Mouse (Mus musculus) forebrain, embryonic 12.5 days (tissue): ENCODE data around the gene Ggt5. TPM values are rescaled to one million over a fixed set of nuclear protein-coding genes. Genes with fewer than 3 reads are reported as not detected.

ENCODE experiments used
- ATAC-seq: fragments of 200-750 bp; cut with Nextera tagmentation; 2 replicates; pipeline ENCODE4 v1.8.0; 2017; ENCODE audit warnings: moderate TSS enrichment; ENCODE audit not compliant: low FRiP score
- H3K27ac ChIP-seq: fragments of 300-500 bp; sonication (generic); 2 replicates; pipeline ENCODE4 v1.5.1; 2016; ENCODE audit warnings: mild to moderate bottlenecking
- H3K27me3 ChIP-seq: fragments of 300-500 bp; sonication (generic); 2 replicates; pipeline ENCODE4 v1.6.1; 2016; ENCODE audit warnings: mild to moderate bottlenecking
- H3K36me3 ChIP-seq: fragments of 300-500 bp; sonication (generic); replicated peaks from 2 replicates; pipeline ENCODE4 v1.6.1; 2016; ENCODE audit warnings: mild to moderate bottlenecking
- H3K4me1 ChIP-seq: fragments of 300-500 bp; sonication (generic); 2 replicates; pipeline ENCODE4 v1.6.1; 2016
- H3K4me2 ChIP-seq: fragments of 300-500 bp; sonication (generic); 2 replicates; pipeline ENCODE4 v1.6.1; 2016; ENCODE audit warnings: mild to moderate bottlenecking, moderate library complexity
- H3K4me3 ChIP-seq: fragments of 300-500 bp; sonication (generic); replicated peaks from 2 replicates; pipeline ENCODE4 v1.5.1; 2016; ENCODE audit warnings: mild to moderate bottlenecking
- H3K9ac ChIP-seq: fragments of 300-500 bp; sonication (generic); 2 replicates; pipeline ENCODE4 v1.6.1; 2016; ENCODE audit warnings: mild to moderate bottlenecking
- H3K9me3 ChIP-seq: fragments of 300-500 bp; sonication (generic); 2 replicates; pipeline ENCODE4 v1.6.1; 2016
- WGBS: fragments of 180-500 bp; shearing (Covaris S2); methylation state at CpG from one replicate; pipeline ENCODE4 v1.1.7; 2016; 5-methylcytosine and 5-hydroxymethylcytosine counted together
- polyA plus RNA-seq: library from polyadenylated mRNA; unstranded; fragments of >200 nt; fragmentation: Nextera tagmentation; extraction: Ambion mirVana; gene quantifications from 2 replicates; pipeline ENCODE4 v1.2.1, GENCODE M21; 2016

The Ggt5 gene
- polyA plus RNA-seq, 1 experiment from 2014 or later = 0.74 TPM

DNA sequence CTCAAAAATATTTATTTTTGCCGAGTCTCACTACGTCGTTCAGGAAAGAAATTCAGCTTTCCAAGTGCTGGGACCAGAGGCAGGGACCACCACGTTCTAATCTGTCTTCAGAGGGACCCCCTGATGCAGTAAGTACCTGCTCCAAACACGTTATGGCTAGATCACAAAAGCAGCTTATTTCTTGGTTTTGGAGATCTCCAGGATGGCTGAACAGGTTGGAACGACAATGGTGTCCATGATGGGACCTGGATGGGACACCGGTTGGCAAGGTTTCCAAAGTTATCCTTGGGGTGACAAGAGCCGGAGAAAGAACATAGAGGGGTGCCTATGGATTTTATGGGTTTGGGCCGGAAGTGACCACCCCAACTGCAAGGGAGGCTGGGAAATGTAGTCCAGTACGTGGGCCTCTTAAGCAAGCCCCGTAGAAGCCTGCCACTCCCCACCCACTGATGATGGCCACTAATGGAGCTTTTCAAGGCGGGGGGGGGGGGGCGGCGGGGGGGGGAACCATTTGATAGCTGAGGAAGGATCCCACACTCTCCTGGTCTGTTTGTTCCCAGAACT lies 44.5 kb downstream of the Ggt5 start:
- Histone ChIP-seq H3K27me3 (no peaks in the 10 kb centered on the region), H3K36me3 (no peaks in the 10 kb centered on the region), H3K27ac (no peak overlapping the region), H3K9me3 (no peaks in the 10 kb centered on the region), H3K4me1 (no peaks in the 10 kb centered on the region), H3K4me3 (no peak overlapping the region), H3K4me2 (no peak overlapping the region), H3K9ac (no peak overlapping the region)
- 82% methylated on average over 11 of the region's 14 CpGs for WGBS
- no peak for ATAC-seq

DNA sequence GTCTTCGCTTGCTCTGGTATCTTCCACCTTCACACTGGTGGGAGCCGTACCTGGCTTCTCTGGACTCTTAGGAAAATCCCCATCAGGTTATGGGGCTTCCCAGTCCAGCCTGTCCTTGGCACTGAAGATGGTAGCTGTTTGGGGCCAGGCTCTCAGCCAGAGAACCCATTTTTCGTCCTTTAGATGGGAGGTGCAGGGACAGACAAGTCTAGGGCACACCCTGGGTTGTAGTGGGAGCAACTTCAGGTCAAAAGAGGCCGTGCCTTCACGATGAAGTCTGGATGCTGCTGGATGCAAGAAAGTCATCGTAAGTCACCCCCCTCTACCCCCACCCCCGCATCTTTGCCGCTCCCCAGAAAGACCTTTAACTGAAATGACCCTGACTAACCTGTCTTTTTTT lies 45.5 kb downstream of the Ggt5 start:
- no peak overlapping the region for H3K9ac ChIP-seq
- no peaks in the 10 kb centered on the region for H3K27me3 ChIP-seq
- no peaks in the 10 kb centered on the region for H3K9me3 ChIP-seq
- no peak for ATAC-seq
- H3K4me3 ChIP-seq = no peak overlapping the region
- H3K4me1 ChIP-seq = no peaks in the 10 kb centered on the region
- no peak overlapping the region for H3K4me2 ChIP-seq
- WGBS = 93% methylated on average over 8 of the region's 8 CpGs
- H3K36me3 ChIP-seq = no peaks in the 10 kb centered on the region
- no peak overlapping the region for H3K27ac ChIP-seq

DNA sequence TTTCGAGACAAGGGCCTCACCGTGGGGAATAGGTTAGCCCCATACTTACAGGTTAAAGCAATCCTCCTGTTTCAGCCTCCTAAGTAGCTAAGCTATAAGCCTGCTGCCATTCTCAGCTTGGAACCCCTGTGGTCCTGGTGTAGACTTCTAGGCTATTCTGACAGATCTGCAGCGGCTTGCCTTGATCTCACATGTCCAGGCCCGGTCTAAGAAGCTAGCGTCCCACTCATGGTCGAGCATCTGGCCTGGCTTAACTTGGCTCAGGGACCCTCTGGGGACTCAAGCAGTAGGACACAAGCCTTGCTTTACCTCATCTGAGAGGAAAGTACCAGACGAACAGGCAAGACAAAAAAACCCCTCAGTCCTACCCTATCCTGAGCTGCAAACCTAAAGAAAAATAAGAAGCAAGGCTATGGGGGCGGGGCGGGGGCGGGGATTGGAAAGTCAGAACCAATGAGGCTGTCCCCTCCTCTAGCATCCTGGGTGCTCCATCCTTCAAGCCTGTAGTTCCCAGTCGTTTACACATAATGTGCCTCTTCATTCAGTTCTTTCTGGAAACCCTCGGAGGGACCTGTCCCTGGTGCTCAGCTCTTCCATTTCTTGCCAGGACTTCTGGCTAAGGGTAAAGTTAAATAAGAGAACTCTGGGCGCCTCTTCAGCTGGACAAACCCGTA lies 46.0 kb downstream of the Ggt5 start:
- ATAC-seq = no peak
- no peaks in the 10 kb centered on the region for H3K36me3 ChIP-seq
- H3K9ac ChIP-seq = no peak overlapping the region
- H3K4me3 ChIP-seq = no peak overlapping the region
- WGBS = 68% methylated on average over 14 of the region's 14 CpGs
- no peak overlapping the region for H3K4me2 ChIP-seq
- no peaks in the 10 kb centered on the region for H3K4me1 ChIP-seq
- H3K27ac ChIP-seq = no peak overlapping the region
- no peaks in the 10 kb centered on the region for H3K27me3 ChIP-seq
- H3K9me3 ChIP-seq = no peaks in the 10 kb centered on the region

DNA sequence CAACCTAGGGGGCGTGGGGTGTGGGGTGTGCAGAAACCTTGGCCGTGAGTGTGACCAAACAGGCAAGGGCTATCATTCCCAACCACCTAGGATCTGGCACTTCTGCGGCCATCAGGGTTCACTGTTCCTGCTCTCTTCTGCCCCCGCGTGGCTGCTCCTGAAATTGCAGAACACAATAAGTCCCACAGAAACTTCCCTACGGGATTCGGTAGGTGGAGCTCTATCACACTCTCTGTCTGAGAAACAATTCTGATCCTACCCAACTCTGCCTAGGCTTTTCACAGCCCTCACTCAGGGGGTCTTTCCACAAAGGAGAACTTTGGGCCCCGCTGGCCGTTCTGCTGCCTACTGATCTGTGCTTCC lies 46.5 kb downstream of the Ggt5 start:
- Histone ChIP-seq H3K36me3 (no peaks in the 10 kb centered on the region), H3K27ac (no peak overlapping the region), H3K27me3 (no peaks in the 10 kb centered on the region), H3K4me2 (no peak overlapping the region), H3K9me3 (no peaks in the 10 kb centered on the region), H3K4me1 (no peaks in the 10 kb centered on the region), H3K9ac (no peak overlapping the region), H3K4me3 (no peak overlapping the region)
- ATAC-seq = peak; percentile 37; the same call in 1 of the 2 replicates
- 5% methylated on average over 9 of the region's 9 CpGs for WGBS

DNA sequence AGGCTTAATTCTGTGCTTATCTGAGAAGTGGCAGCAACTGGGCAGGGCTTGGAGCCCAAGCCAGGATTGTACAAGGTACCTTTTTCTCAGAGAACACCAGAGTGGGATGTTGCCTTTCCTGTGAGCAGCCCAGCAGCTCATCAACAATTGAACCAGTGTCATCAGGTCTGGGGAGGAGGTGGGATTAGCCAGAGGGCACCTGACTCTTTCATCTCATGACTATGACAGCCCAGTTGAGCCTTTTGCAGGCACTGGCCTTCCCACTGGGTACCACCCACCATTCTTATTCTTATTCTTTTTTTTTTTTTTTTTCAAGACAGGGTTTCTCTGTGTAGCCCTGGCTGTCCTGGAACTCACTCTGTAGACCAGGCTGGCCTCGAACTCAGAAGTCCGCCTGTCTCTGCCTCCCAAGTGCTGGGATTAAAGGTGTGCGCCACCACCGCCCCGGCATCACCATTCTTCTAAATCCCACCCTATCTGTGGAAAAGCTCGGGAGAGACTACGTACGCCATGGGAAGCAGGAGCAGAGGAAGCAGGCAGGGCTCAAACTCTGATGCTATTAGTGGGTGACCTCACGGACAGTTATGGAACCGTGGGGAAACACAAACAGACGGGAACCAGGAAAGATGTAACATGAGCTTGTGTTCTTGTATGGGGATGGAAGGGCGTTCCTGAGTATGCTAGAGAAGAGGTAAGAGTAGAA lies 47.1 kb downstream of the Ggt5 start:
- ATAC-seq = peak; percentile 15; the same call in 1 of the 2 replicates
- Histone ChIP-seq H3K4me2 (no peak overlapping the region), H3K27me3 (no peaks in the 10 kb centered on the region), H3K36me3 (no peaks in the 10 kb centered on the region), H3K9ac (no peak overlapping the region), H3K4me3 (no peak overlapping the region), H3K9me3 (no peaks in the 10 kb centered on the region), H3K4me1 (no peaks in the 10 kb centered on the region), H3K27ac (no peak overlapping the region)
- WGBS = 90% methylated on average over 12 of the region's 12 CpGs

DNA sequence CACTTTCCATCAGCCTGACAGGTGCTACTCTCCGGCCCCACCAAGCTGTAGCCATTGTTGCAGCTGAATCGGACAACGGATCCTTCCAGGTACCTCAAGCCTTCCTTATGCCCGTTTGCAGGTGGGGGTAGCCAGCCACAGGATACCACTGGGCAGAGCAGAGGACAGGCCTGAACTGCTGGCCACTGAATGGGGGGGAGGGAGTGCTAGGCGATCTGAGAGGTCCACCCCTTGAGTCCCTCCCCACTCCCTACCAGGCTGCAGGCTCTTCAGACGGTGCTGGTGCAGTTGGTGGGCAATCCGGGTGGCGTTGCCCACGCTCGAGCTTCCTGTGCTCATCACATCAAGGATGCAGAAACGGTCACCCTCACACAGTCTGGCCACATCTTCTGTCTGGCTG lies 48.6 kb downstream of the Ggt5 start:
- Histone ChIP-seq H3K27me3 (no peaks in the 10 kb centered on the region), H3K9ac (no peak overlapping the region), H3K4me2 (no peak overlapping the region), H3K36me3 (no peaks in the 10 kb centered on the region), H3K9me3 (no peaks in the 10 kb centered on the region), H3K4me3 (no peak overlapping the region), H3K27ac (no peak overlapping the region), H3K4me1 (0 out of 2 replicates have a peak, but pooled peaks cover under 1% of the 10 kb centered on the region)
- 91% methylated on average over 11 of the region's 11 CpGs for WGBS
- no peak for ATAC-seq

DNA sequence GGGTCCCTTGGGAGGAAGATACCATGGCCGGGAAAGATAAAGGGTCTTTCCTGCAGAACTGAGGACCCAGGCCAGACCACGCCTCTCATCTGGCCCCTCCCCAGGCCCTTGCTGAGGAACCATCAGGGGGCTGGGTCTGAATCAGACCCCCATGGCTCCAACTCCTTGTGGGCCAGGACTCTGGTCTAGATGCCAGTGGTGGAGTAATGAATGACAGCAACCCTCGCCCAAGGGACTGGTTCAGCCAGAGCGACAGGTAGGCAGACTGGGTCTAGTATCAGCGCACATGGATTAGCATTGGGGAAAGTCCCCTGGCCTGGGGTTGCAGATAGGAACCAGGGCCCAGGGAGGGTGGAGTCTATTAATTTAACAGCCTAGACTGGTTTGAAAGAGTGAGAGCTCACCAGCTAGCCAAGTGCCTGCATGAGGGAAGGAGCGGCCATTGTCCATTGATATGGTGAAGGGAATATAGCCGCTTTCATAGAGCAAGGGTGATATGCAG lies 52.6 kb downstream of the Ggt5 start:
- no peaks in the 10 kb centered on the region for H3K27me3 ChIP-seq
- no peak overlapping the region for H3K27ac ChIP-seq
- H3K9me3 ChIP-seq = no peaks in the 10 kb centered on the region
- no peak overlapping the region for H3K4me3 ChIP-seq
- peaks cover 19% of the 10 kb centered on the region for H3K4me1 ChIP-seq
- ATAC-seq = no peak
- H3K4me2 ChIP-seq = no peak overlapping the region
- no peak overlapping the region for H3K9ac ChIP-seq
- peaks cover 10% of the 10 kb centered on the region for H3K36me3 ChIP-seq
- 93% methylated on average over 7 of the region's 7 CpGs for WGBS

DNA sequence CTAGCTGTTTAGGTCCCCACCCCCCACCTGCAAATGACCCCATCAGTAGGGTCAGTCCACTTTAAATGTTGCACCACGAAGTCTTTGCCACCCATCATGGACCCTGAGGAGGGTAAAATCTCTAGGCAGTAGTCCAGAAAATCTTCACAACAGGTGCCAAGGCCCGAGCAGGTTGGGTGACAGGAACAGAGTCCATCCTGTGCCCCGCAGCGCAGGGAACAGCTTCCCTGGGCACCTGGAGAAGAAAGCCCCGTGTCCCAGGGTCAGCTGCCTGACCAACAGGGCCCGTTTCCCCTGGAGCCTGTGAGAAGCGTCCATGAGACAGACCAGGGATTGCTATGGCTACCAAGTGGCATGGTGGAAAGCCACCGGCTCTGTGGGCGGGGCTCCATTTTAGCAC lies 53.3 kb downstream of the Ggt5 start:
- H3K9ac ChIP-seq = no peak overlapping the region
- no peak for ATAC-seq
- no peak overlapping the region for H3K4me2 ChIP-seq
- 78% methylated on average over 9 of the region's 9 CpGs for WGBS
- peaks cover 14% of the 10 kb centered on the region for H3K36me3 ChIP-seq
- no peaks in the 10 kb centered on the region for H3K27me3 ChIP-seq
- H3K27ac ChIP-seq = no peak overlapping the region
- peaks cover 19% of the 10 kb centered on the region for H3K4me1 ChIP-seq
- H3K4me3 ChIP-seq = no peak overlapping the region
- H3K9me3 ChIP-seq = no peaks in the 10 kb centered on the region

DNA sequence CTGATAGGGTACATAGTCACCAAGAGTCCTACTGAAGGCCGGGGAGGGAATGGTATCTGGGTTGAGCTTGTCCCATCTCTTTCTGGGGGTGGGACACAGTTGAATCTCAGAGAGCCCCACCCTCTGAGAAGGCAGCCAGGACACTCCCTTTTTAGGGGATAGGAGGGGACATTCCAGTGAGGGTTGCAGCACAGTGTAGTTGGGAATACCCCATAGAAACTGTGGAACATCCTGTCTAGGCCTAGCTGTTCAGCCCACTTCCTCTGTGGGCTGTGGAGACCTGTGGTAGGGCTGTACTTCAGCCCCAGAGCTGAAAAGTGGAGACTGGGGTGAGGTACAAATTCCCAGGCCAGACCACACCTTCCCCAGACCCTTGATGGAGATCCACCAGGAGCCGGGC lies 53.8 kb downstream of the Ggt5 start:
- no peaks in the 10 kb centered on the region for H3K27me3 ChIP-seq
- no peak overlapping the region for H3K4me2 ChIP-seq
- ATAC-seq = no peak
- no peaks in the 10 kb centered on the region for H3K9me3 ChIP-seq
- WGBS = 89% methylated on average over 2 of the region's 2 CpGs
- peaks cover 19% of the 10 kb centered on the region for H3K4me1 ChIP-seq
- 0 out of 2 replicates have a peak overlapping the region, but pooled peaks have one; percentile 53 for H3K27ac ChIP-seq
- no peak overlapping the region for H3K9ac ChIP-seq
- no peak overlapping the region for H3K4me3 ChIP-seq
- H3K36me3 ChIP-seq = peaks cover 19% of the 10 kb centered on the region

DNA sequence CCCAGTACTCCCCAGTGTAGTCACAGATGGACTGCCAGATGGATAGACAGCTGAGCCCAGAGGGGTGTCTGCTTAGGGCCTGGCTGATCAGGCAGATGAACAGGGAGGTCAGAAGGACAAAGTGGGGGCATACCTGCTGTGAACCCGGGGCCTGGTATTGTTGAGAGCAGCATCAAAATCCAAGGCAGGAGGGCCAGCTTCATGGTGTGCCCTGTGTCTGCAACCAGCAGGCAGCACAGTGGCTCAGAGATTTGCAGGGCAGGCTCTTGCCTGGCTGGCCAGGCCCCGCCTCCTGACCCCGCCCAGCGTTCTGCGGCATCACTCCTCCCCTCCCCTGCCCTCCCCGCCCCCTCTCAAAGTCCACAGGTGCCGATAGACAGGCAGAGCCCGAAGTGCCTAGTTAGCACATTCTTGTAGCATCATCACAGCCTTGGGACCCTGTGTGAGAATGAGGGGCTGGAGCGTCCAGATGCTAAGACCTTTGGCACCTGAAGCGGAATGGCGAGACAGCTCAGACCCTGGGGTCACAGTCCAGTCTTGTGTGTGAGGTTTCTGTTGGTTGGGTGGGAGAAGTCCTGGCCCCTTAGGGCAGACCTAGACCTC lies 54.7 kb downstream of the Ggt5 start, which contains the start of gene Susd2:
TSS of gene Susd2 (minus strand) at position 268 of the 603 bp plus-strand sequence.
- WGBS = 5% methylated on average over 9 of the region's 11 CpGs
- Histone ChIP-seq H3K4me1 (peaks cover 19% of the 10 kb centered on the region), H3K36me3 (peaks cover 28% of the 10 kb centered on the region), H3K4me3 (no peak within 1 kb of the TSS), H3K27me3 (no peaks in the 10 kb centered on the region), H3K9me3 (no peaks in the 10 kb centered on the region), H3K4me2 (peak within 1 kb of the TSS; percentile 40), H3K27ac (peak within 1 kb of the TSS; percentile 53; the same call in 1 of the 2 replicates), H3K9ac (peak within 1 kb of the TSS; percentile 17; the same call in 1 of the 2 replicates)
- ATAC-seq = peak; percentile 69

DNA sequence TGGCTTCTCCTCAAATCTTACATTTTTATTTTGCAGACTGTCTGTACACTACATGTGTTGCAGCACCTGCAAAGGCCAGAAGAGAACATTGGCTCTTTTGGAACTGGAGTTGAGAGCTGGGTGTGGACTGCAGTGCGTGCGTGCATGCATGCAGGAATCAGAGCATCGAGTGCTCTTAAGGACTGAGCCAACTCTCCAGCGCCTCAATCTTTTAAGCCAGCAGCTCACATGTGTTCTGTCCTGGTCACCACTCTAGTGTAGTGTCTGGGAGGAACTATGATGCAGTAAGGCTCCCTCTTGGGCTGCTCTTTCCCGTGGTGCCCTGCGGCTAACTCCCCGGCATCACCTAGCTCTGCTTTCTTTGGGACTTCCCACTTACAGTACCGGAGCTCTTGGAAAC lies 56.5 kb downstream of the Ggt5 start:
- H3K4me2 ChIP-seq = no peak overlapping the region
- no peak overlapping the region for H3K4me3 ChIP-seq
- no peaks in the 10 kb centered on the region for H3K9me3 ChIP-seq
- H3K9ac ChIP-seq = no peak overlapping the region
- H3K27ac ChIP-seq = no peak overlapping the region
- WGBS = 96% methylated on average over 8 of the region's 8 CpGs
- H3K4me1 ChIP-seq = peaks cover 19% of the 10 kb centered on the region
- H3K36me3 ChIP-seq = peaks cover 45% of the 10 kb centered on the region
- no peaks in the 10 kb centered on the region for H3K27me3 ChIP-seq
- no peak for ATAC-seq

DNA sequence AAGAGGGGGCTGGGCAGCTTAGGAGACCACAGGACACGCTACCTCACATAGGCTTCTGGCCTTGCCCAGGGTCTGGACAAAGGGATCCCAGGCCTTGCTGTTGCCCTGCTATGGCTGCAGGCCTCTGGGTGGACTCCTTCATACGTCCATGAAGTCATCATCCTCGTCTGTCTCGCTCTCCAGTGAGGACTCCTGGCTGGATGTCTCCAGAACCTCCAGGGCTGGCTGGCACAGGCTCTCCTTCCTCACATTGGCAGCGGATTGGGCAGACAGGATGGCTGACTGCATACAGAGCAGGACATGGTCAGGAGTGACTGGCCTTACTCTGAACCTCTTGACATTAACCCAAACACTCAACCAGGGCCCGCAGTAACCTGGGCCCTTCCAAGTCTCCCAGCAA lies 57.3 kb downstream of the Ggt5 start:
- 94% methylated on average over 6 of the region's 6 CpGs for WGBS
- Histone ChIP-seq H3K4me1 (peaks cover 19% of the 10 kb centered on the region), H3K36me3 (peaks cover 52% of the 10 kb centered on the region), H3K9me3 (no peaks in the 10 kb centered on the region), H3K9ac (no peak overlapping the region), H3K27ac (no peak overlapping the region), H3K4me2 (no peak overlapping the region), H3K27me3 (no peaks in the 10 kb centered on the region), H3K4me3 (no peak overlapping the region)
- no peak for ATAC-seq
